Mouse (Mus musculus) embryonic facial prominence, embryonic 13.5 days (tissue): ENCODE measurements around the gene Vcam1. TPM values are rescaled to one million over a fixed set of nuclear protein-coding genes. Genes with fewer than 3 reads are reported as not detected.

ENCODE experiments used
- ATAC-seq: fragments of 200-750 bp; cut with Nextera tagmentation; 2 replicates; pipeline ENCODE4 v1.8.0; 2017; ENCODE audit warnings: low read depth; ENCODE audit not compliant: insufficient number of reproducible peaks, insufficient read depth, low FRiP score, low TSS enrichment
- H3K27ac ChIP-seq: fragments of 300-500 bp; sonication (generic); 2 replicates; pipeline ENCODE4 v1.5.1; 2015; ENCODE audit warnings: moderate library complexity, mild to moderate bottlenecking, inconsistent platforms
- H3K27me3 ChIP-seq: fragments of 300-500 bp; sonication (generic); 2 replicates; pipeline ENCODE4 v1.6.1; 2015; ENCODE audit warnings: mild to moderate bottlenecking, inconsistent platforms
- H3K36me3 ChIP-seq: fragments of 300-500 bp; sonication (generic); 2 replicates; pipeline ENCODE4 v1.6.1; 2015; ENCODE audit warnings: mild to moderate bottlenecking, inconsistent platforms
- H3K4me1 ChIP-seq: fragments of 300-500 bp; sonication (generic); 2 replicates; pipeline ENCODE4 v1.6.1; 2015; ENCODE audit warnings: inconsistent platforms
- H3K4me2 ChIP-seq: fragments of 300-500 bp; sonication (generic); 2 replicates; pipeline ENCODE4 v1.6.1; 2015; ENCODE audit warnings: moderate library complexity, mild to moderate bottlenecking, inconsistent platforms
- H3K4me3 ChIP-seq: fragments of 300-500 bp; sonication (generic); 2 replicates; pipeline ENCODE4 v1.5.1; 2015; ENCODE audit warnings: mild to moderate bottlenecking, inconsistent platforms
- H3K9ac ChIP-seq: fragments of 300-500 bp; sonication (generic); 2 replicates; pipeline ENCODE4 v1.6.1; 2015; ENCODE audit warnings: mild to moderate bottlenecking, inconsistent platforms
- H3K9me3 ChIP-seq: fragments of 300-500 bp; sonication (generic); 2 replicates; pipeline ENCODE4 v1.6.1; 2016; ENCODE audit warnings: inconsistent platforms
- WGBS: fragments of 180-500 bp; shearing (Covaris S2); methylation state at CpG from one replicate; pipeline ENCODE4 v1.1.7; 2015; ENCODE audit warnings: mixed read lengths; 5-methylcytosine and 5-hydroxymethylcytosine counted together
- polyA plus RNA-seq: library from polyadenylated mRNA; unstranded; fragments of >200 nt; fragmentation: Nextera tagmentation; extraction: Ambion mirVana; gene quantifications from 2 replicates; pipeline ENCODE4 v1.2.1, GENCODE M21; 2015

Gene Vcam1
- polyA plus RNA-seq, 1 experiment from 2014 or later: 36.2 TPM

DNA sequence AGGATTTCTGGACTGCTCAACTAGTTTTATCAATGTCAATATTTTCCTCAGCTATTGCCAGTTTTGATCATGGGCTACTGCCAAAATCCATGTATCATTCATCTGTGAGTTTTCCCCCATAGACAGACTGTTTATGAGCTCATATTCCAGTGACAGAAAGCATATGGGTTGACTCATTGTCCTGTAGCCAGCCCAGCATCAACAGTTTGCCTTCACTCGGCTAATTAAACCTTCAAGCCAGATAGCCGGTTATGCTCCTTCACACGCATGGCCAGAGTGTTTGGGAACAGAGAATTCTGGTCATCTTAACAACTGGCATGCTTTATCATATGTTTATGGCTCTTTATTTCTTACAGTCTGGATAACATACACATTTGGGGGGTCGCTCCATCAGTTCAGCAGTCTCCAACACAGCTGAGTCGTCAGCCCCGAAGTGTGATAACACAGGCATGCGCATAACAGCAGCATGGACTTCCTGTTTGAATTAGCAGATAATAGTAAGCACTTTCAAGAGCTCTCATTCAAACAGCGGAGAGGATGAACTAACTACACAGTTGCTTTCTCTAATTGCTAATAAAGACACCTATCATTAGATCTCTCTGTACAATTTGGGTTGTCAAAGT is 49.2 kb downstream of the Vcam1 start:
- ATAC-seq: no peak
- Histone ChIP-seq H3K4me2 (no peak overlapping the region), H3K27ac (no peak overlapping the region), H3K4me1 (no peaks in the 10 kb centered on the region), H3K9me3 (no peaks in the 10 kb centered on the region), H3K36me3 (no peaks in the 10 kb centered on the region), H3K9ac (no peak overlapping the region), H3K27me3 (no peaks in the 10 kb centered on the region), H3K4me3 (no peak overlapping the region)
- WGBS: 73% methylated on average over 8 of the region's 8 CpGs

- 77% methylated on average over 4 of the region's 4 CpGs for whole genome bisulfite sequencing
- Histone ChIP-seq H3K9me3 (no peaks in the 10 kb centered on the region), H3K27ac (no peak overlapping the region), H3K27me3 (no peaks in the 10 kb centered on the region), H3K36me3 (no peaks in the 10 kb centered on the region), H3K4me2 (no peak overlapping the region), H3K9ac (no peak overlapping the region), H3K4me3 (no peak overlapping the region), H3K4me1 (no peaks in the 10 kb centered on the region)
- no peak for ATAC-seq
Observed at GRCm38 (mm10) chr3:116078490-116078889, 51.0 kb downstream of the Vcam1 start.

DNA sequence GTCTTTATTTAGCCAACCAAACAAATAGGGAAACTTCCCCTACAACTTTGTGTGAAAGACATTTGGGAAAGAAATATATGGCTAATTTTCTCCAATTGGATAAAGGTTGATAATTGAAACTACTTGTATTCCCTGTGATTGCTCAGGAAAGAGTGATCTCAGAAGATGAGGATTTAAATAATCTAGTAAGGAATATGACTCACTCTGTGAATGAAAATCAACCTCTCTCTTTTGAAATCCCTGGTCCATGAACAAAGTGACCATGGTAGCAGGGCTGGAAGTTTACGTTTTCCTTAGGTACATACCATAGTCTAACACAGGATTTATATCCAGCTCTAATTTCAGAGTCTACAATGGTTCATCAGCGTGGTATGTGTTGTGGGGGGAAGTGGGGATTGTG is 52.7 kb downstream of the Vcam1 start:
- H3K4me3 ChIP-seq: no peak overlapping the region
- no peaks in the 10 kb centered on the region for H3K27me3 ChIP-seq
- no peak for ATAC-seq
- WGBS: 72% methylated on average over 2 of the region's 2 CpGs
- no peaks in the 10 kb centered on the region for H3K36me3 ChIP-seq
- no peak overlapping the region for H3K9ac ChIP-seq
- no peaks in the 10 kb centered on the region for H3K4me1 ChIP-seq
- H3K9me3 ChIP-seq: no peaks in the 10 kb centered on the region
- no peak overlapping the region for H3K27ac ChIP-seq
- H3K4me2 ChIP-seq: no peak overlapping the region

GRCm38 (mm10) chr3:116072584-116072983 is 56.9 kb downstream of the Vcam1 start:
- H3K4me3 ChIP-seq: no peak overlapping the region
- no peaks in the 10 kb centered on the region for H3K9me3 ChIP-seq
- no peaks in the 10 kb centered on the region for H3K27me3 ChIP-seq
- H3K4me1 ChIP-seq: no peaks in the 10 kb centered on the region
- 70% methylated on average over 2 of the region's 2 CpGs for WGBS
- no peaks in the 10 kb centered on the region for H3K36me3 ChIP-seq
- H3K4me2 ChIP-seq: no peak overlapping the region
- no peak overlapping the region for H3K27ac ChIP-seq
- no peak for ATAC-seq
- H3K9ac ChIP-seq: no peak overlapping the region

DNA sequence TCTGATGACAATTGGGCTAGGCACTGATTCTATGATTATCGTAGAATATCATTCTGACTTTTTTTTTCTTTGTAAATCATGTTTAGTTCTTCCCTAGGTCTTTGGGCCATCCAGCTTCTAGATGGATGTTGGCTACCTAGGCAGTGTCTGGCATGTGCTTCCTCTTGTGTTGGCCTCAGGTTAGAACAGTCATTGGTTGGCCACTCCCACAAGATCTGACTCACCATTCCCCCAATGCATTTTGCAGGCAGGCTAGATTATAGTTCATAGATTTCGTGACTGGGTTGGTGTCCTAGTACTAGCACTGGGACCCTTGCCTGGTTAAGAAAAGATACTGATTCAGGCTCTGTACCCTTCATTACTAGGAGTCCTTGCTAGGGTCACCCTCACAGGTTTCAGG is 67.3 kb downstream of the Vcam1 start:
- H3K4me3 ChIP-seq: no peak overlapping the region
- H3K9me3 ChIP-seq: no peaks in the 10 kb centered on the region
- no peaks in the 10 kb centered on the region for H3K36me3 ChIP-seq
- 94% methylated on average over 2 of the region's 2 CpGs for WGBS
- no peak overlapping the region for H3K4me2 ChIP-seq
- no peak overlapping the region for H3K27ac ChIP-seq
- no peak for ATAC-seq
- H3K27me3 ChIP-seq: no peaks in the 10 kb centered on the region
- no peaks in the 10 kb centered on the region for H3K4me1 ChIP-seq
- no peak overlapping the region for H3K9ac ChIP-seq

DNA sequence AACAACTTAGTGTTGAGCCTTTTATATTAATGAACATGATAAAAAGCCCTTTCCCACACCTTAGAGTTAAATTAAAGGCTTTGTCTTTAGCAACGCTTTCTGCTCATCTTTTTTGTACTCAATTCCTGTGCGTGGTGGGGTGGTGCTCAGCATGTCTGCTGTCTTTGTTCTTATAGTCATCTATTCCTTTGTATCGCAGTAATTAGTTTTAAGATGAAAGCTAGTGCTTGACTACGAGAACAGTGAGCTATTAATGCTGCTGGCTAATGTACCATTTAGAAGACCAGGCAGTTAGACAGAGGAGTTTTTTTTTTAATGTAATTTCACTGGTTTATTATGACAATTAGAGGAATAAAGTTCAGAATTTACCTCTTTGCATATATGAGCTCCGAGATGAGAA is 69.2 kb downstream of the Vcam1 start:
- no peaks in the 10 kb centered on the region for H3K9me3 ChIP-seq
- ATAC-seq: no peak
- no peaks in the 10 kb centered on the region for H3K36me3 ChIP-seq
- H3K4me1 ChIP-seq: no peaks in the 10 kb centered on the region
- no peaks in the 10 kb centered on the region for H3K27me3 ChIP-seq
- no peak overlapping the region for H3K9ac ChIP-seq
- no peak overlapping the region for H3K4me2 ChIP-seq
- no peak overlapping the region for H3K4me3 ChIP-seq
- WGBS: 77% methylated on average over 5 of the region's 5 CpGs
- H3K27ac ChIP-seq: no peak overlapping the region

Other genes starting within 250 kb of the Vcam1 start
- gene Dph5, start 241.9 kb downstream of the Vcam1 start, polyA plus RNA-seq: 29.2 and 29.9 TPM in 2 replicates
- gene Slc30a7, start 122.3 kb downstream of the Vcam1 start, polyA plus RNA-seq: 29.0 and 35.8 TPM in 2 replicates
- gene Extl2, start 122.2 kb downstream of the Vcam1 start, polyA plus RNA-seq: 18.0 and 20.7 TPM in 2 replicates
- gene Gpr88, start 123.8 kb upstream of the Vcam1 start, polyA plus RNA-seq: 0.56 and 0.67 TPM in 2 replicates